In genomic region chr13:46932846-46933245, GRCm38 (mm10) we compare ENCODE assay signal across 25 mouse cellular contexts. TPM values are rescaled to one million over a fixed set of nuclear protein-coding genes. Genes with fewer than 3 reads are reported as not detected.
A peak's percentile ranks its signal among the peaks of the same experiment; 100 is the strongest.
DNase-seq lines count a peak whose midpoint lies in the region; ATAC-seq and TF ChIP-seq lines count a peak whose summit lies in the region.
"Had no signal": no experiment of that assay in that cellular context is flagged by ENCODE, and none has a peak within 500 bp of the region (broad histone marks: within the 10 kb centered on the region; RNA-seq: fewer than 3 reads in every experiment).

No protein-coding gene starts in this region.

- 48% methylated on average over 6 of the region's 6 CpGs for WGBS in lung, postnatal 0 days

- no peak overlapping the region for H3K9ac ChIP-seq in lung, postnatal 0 days (replicated peaks; ENCODE audit: low read depth)
- H3K9ac ChIP-seq: embryonic facial prominence, embryonic 12.5 days; embryonic facial prominence, embryonic 15.5 days; forebrain, postnatal 0 days; heart, embryonic 12.5 days; heart, embryonic 15.5 days; hindbrain, embryonic 14.5 days had no signal

- no peaks in the 10 kb centered on the region for H3K27me3 ChIP-seq in lung, postnatal 0 days (replicated peaks; ENCODE audit: insufficient read depth, low read length)
- H3K27me3 ChIP-seq: embryonic facial prominence, embryonic 12.5 days; embryonic facial prominence, embryonic 15.5 days; heart, embryonic 12.5 days; heart, embryonic 15.5 days had no signal

- H3K4me2 ChIP-seq in lung, postnatal 0 days (replicated peaks; ENCODE audit: low read depth, low read length) = no peak overlapping the region
- H3K4me2 ChIP-seq: embryonic facial prominence, embryonic 12.5 days; embryonic facial prominence, embryonic 15.5 days; heart, embryonic 12.5 days; heart, embryonic 15.5 days; hindbrain, embryonic 14.5 days had no signal

- peak; percentile 68 for TF ChIP-seq EP300 in lung, postnatal 0 days (IDR thresholded peaks at IDR 0.05)

- H3K4me1 ChIP-seq in lung, postnatal 0 days (ENCODE audit: insufficient read depth, low read depth, low read length) = peaks cover 21% of the 10 kb centered on the region

- no peaks in the 10 kb centered on the region for H3K36me3 ChIP-seq in lung, postnatal 0 days (ENCODE audit: insufficient read depth, low read length)
- H3K36me3 ChIP-seq: embryonic facial prominence, embryonic 12.5 days; embryonic facial prominence, embryonic 15.5 days; heart, embryonic 12.5 days; heart, embryonic 15.5 days had no signal

- ATAC-seq in granulocyte monocyte progenitor cell, adult 5-6 weeks (replicated peaks; ENCODE audit: poor library complexity, severe bottlenecking) = peak; percentile 26
- ATAC-seq in lung, postnatal 0 days = peak; percentile 27
- ATAC-seq in megakaryocyte progenitor cell, adult 5-6 weeks (replicated peaks; ENCODE audit: poor library complexity) = peak; percentile 14; the same call in 1 of the 2 replicates
- ATAC-seq in megakaryocyte, adult 5-6 weeks (ENCODE audit: poor library complexity, severe bottlenecking) = no peak
- ATAC-seq: forebrain, embryonic 14.5 days; forebrain, postnatal 0 days had no signal

- H3K27ac ChIP-seq in lung, postnatal 0 days (ENCODE audit: low read length) = no peak overlapping the region
- no peak overlapping the region for H3K27ac ChIP-seq in layer of hippocampus, adult 2 months
- H3K27ac ChIP-seq: embryonic facial prominence, embryonic 12.5 days; embryonic facial prominence, embryonic 15.5 days; gastrocnemius, adult 2 months; heart, embryonic 15.5 days; hindbrain, embryonic 14.5 days had no signal

- TF ChIP-seq CTCF in lung, postnatal 0 days (IDR thresholded peaks at IDR 0.05) = no peak
- TF ChIP-seq CTCF in layer of hippocampus, adult 2 months (conservative IDR thresholded peaks at IDR 0.05) = no peak

- DNase-seq in lung, postnatal 0 days (ENCODE audit: low spot score) = peak; percentile 79
- peak; percentile 80 for DNase-seq in lung, postnatal 25 days (ENCODE audit: low spot score)
- DNase-seq in left cerebral cortex, adult 9 months (ENCODE audit: low spot score in 2 of 2) = no peak
- no peak for DNase-seq in layer of hippocampus, adult 2 months (ENCODE audit: low spot score in 2 of 2)
- DNase-seq: adrenal gland, adult 2 months; adrenal gland, postnatal 14 days; cerebellum, adult 11 months; cerebellum, adult 2 months; cerebellum, adult 9-11 months; cerebellum, postnatal 25 days; forebrain, postnatal 0 days; gastrocnemius, adult 2 months; gastrocnemius, postnatal 14 days; heart, adult 18-20 months; heart, postnatal 10 days; heart, postnatal 4 days had no signal

- no peak overlapping the region for H3K4me3 ChIP-seq in lung, postnatal 0 days (ENCODE audit: low read depth, low read length)
- no peak overlapping the region for H3K4me3 ChIP-seq in layer of hippocampus, adult 2 months
- H3K4me3 ChIP-seq: embryonic facial prominence, embryonic 12.5 days; embryonic facial prominence, embryonic 15.5 days; gastrocnemius, adult 2 months; heart, embryonic 12.5 days; heart, embryonic 15.5 days had no signal

- H3K9me3 ChIP-seq in lung, postnatal 0 days (ENCODE audit: low read length) = no peaks in the 10 kb centered on the region
- H3K9me3 ChIP-seq: embryonic facial prominence, embryonic 12.5 days; embryonic facial prominence, embryonic 15.5 days; heart, embryonic 12.5 days; heart, embryonic 15.5 days had no signal

RNA-seq across cellular contexts. Expression of gene Kif13a, which starts 3.2 kb away (rescaled TPM):
- total RNA-seq in granulocyte monocyte progenitor cell, adult 5-6 weeks (2014; fragmentation: Nextera tagmentation) = 26.6 and 47.5 TPM in 2 replicates
- total RNA-seq in granulocyte monocyte progenitor cell, adult 5-6 weeks (2017) = 46.0 and 57.7 TPM in 2 replicates
- polyA plus RNA-seq in lung, postnatal 0 days (2015; fragmentation: Nextera tagmentation; extraction: Ambion mirVana) = 30.5 TPM in 2 replicates
- 20.9 and 24.4 TPM in 2 replicates for total RNA-seq in megakaryocyte progenitor cell, adult 5-6 weeks (2015)
- total RNA-seq in megakaryocyte progenitor cell, adult 5-6 weeks (2017) = 31.1 and 41.0 TPM in 2 replicates
- total RNA-seq in layer of hippocampus, adult 2 months (2021) = 10 to 100 TPM; 20.9 to 21.7 TPM
- total RNA-seq in megakaryocyte, adult 5-6 weeks (2015) = 21.2 and 25.8 TPM in 2 replicates
- 46.9 and 47.5 TPM in 2 replicates for total RNA-seq in megakaryocyte, adult 5-6 weeks (2017)

Comparison
In these comparisons a context has a peak if more than half of its experiments do, and no peak if none do; other contexts are left out.
1. DNase-seq: peak in lung, postnatal 0 days (single experiment) and lung, postnatal 25 days (single experiment); none in left cerebral cortex, adult 9 months (0 of 2) and layer of hippocampus, adult 2 months (0 of 2).